Mouse (Mus musculus): ENCODE measurements around the gene Tmem198b.

DNA sequence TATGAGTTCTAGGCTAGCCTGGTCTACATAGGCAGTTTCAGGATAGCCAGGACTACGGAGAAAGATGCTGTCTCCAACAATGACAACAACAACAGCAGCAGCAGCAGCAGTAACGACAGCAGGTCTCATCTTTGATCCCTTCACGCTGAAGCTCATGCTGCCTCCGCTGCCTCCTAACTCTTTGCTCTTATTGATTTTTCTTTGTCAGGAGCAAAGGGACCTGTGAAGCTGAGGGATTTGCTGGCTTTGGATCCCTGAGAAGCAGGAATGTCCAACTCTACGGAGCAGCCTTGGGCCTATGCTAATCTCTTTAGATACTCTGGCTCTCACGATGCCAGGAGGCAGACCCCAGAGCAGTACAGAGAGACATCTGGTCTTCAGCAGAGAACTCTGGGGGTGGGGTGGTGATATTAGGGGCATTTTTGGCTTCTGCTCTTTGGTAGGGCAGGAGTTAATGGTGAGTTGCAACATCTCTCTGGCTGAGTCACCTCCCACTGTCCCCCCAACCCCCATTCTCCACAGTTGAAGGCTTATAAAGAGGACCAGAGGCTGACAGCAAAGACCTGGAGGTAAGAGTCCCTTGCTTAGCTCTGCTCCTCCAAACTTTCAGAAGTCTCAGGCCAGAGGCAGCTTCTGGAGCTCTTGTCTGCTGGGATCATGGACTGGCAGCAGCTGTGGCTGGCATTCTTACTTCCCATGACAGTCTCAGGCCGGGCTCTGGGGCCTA is 13.6 kb downstream of the Tmem198b start, which contains the start of gene Mmp19:
- TF ChIP-seq MAFK (IDR thresholded peaks at IDR 0.05; ENCODE audit: borderline replicate concordance, low read depth, low read length): no peak
- TF ChIP-seq USF2 (IDR thresholded peaks at IDR 0.05; ENCODE audit: borderline replicate concordance in 1 of 2, insufficient read depth in 1 of 2, low read depth in 1 of 2, low read length in 2 of 2): no peak
- no peak for TF ChIP-seq MAZ (IDR thresholded peaks at IDR 0.05; ENCODE audit: low read depth, low read length)
- no peak for TF ChIP-seq UBTF (IDR thresholded peaks at IDR 0.05; ENCODE audit: borderline replicate concordance, insufficient read depth, low read depth, low read length)
- no peak for TF ChIP-seq CTCF (IDR thresholded peaks at IDR 0.05 in 2 of 3, conservative IDR thresholded peaks at IDR 0.05 in 1 of 3; ENCODE audit: control insufficient read depth in 1 of 3, insufficient read depth in 1 of 3, low read depth in 2 of 3, low read length in 3 of 3, poor library complexity in 1 of 3, severe bottlenecking in 1 of 3)
- TF ChIP-seq GABPA (IDR thresholded peaks at IDR 0.05; ENCODE audit: low read depth, low read length): no peak
- no peak for TF ChIP-seq TAL1 (IDR thresholded peaks at IDR 0.05; ENCODE audit: low read length)
- no peak for TF ChIP-seq TCF12 (IDR thresholded peaks at IDR 0.05; ENCODE audit: low read depth, low read length)
- no peak for TF ChIP-seq USF1 (IDR thresholded peaks at IDR 0.05; ENCODE audit: low read depth, low read length)
- TF ChIP-seq MYB (IDR thresholded peaks at IDR 0.05; ENCODE audit: low read depth, low read length): no peak

All from MEL (cell line).